Mouse (Mus musculus): ENCODE results near the gene B230307C23Rik. TPM values are rescaled to one million over a fixed set of nuclear protein-coding genes. Genes with fewer than 3 reads are reported as not detected.

The B230307C23Rik gene
- polyA plus RNA-seq (2015; fragmentation: Nextera tagmentation; extraction: Ambion mirVana), result 14.6 TPM in 2 replicates

DNA sequence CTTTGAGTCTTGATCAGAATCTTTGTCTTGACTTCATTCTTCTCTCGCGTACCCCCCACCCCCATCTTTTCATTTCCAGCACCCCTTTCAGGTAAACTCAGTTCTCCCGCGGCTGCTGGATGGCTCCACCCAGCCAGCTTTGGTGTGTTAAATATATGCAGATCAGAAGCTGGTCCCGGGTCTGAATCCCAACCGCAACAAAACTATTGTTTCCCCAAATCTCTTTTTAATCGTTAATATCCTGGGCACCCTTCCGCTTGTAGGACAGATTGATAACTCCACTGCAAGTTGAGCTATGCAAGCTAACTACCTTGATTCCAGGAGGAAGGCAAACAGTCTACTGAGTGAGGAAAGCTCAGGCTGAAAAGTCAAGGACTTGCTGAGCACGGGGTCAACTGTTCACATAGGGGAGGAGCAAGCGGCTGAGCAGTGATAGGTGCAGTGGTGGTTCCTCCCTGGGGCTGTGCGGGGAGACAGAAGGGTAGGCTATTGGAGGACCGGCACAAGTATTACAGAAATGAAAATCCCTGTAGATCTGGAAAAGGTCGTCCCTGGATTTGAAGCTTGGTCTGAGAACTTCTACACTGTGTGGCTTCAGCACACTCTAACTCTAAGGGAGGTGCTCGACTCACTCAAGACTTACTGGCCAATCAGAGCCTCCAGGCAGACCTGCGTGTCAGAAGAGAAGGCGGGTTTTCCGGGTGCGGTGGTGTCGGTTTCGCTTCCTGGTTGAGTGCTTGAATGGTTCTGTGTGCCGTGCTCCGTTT lies at the start of gene B230307C23Rik:
TSS of gene B230307C23Rik (plus strand) at position 700 of the 767 bp plus-strand sequence.

GRCm38 (mm10) chr16:97962151-97962948 lies 34.8 kb upstream of the B230307C23Rik start, which contains the start of the genes C2cd2 and Zbtb21:
C2cd2 (minus strand) TSS chr16:97962598.
Zbtb21 (minus strand) TSS chr16:97962622.

Other genes starting within 250 kb of the B230307C23Rik start
- 0.22 TPM in 1 of 2 replicates, not detected in the other for gene Ripk4, start 233.5 kb upstream of the B230307C23Rik start, polyA plus RNA-seq (2015; fragmentation: Nextera tagmentation; extraction: Ambion mirVana)
- 2.2 and 3.0 TPM in 2 replicates for gene Prdm15, start 145.5 kb upstream of the B230307C23Rik start, polyA plus RNA-seq (2015; fragmentation: Nextera tagmentation; extraction: Ambion mirVana)
- 24.5 and 25.3 TPM in 2 replicates for gene C2cd2, start 34.7 kb upstream of the B230307C23Rik start, polyA plus RNA-seq (2015; fragmentation: Nextera tagmentation; extraction: Ambion mirVana)
- 4.6 and 5.4 TPM in 2 replicates for gene Zbtb21, start 34.7 kb upstream of the B230307C23Rik start, polyA plus RNA-seq (2015; fragmentation: Nextera tagmentation; extraction: Ambion mirVana)
- 2.8 and 3.8 TPM in 2 replicates for gene A630089N07Rik, start 85.1 kb downstream of the B230307C23Rik start, polyA plus RNA-seq (2015; fragmentation: Nextera tagmentation; extraction: Ambion mirVana)

Measured in skeletal muscle tissue, postnatal 0 days (tissue).